Mouse (Mus musculus): ENCODE results near the gene Sipa1l1. TPM values are rescaled to one million over a fixed set of nuclear protein-coding genes. Genes with fewer than 3 reads are reported as not detected.

The Sipa1l1 gene
- total RNA-seq, 2 experiments from 2014 or later = 24.3 to 26.9 TPM

- no peak for DNase-seq
Observed at GRCm38 (mm10) chr12:82209753-82210152, 40.6 kb downstream of the Sipa1l1 start.

GRCm38 (mm10) chr12:82213056-82213455 is 43.9 kb downstream of the Sipa1l1 start:
- DNase-seq = no peak

- no peak for DNase-seq
Observed at GRCm38 (mm10) chr12:82214916-82215315, 45.8 kb downstream of the Sipa1l1 start.

- no peak for DNase-seq
Observed at GRCm38 (mm10) chr12:82216801-82217553, 47.9 kb downstream of the Sipa1l1 start.

- no peak for DNase-seq
Observed at GRCm38 (mm10) chr12:82218201-82218600, 49.1 kb downstream of the Sipa1l1 start.

- DNase-seq = no peak
Observed at GRCm38 (mm10) chr12:82220367-82221089, 51.4 kb downstream of the Sipa1l1 start.

- DNase-seq = no peak
Observed at GRCm38 (mm10) chr12:82223126-82223815, 54.2 kb downstream of the Sipa1l1 start.

GRCm38 (mm10) chr12:82224848-82225247 is 55.7 kb downstream of the Sipa1l1 start:
- DNase-seq = no peak

- DNase-seq = no peak
Observed at GRCm38 (mm10) chr12:82225278-82225677, 56.2 kb downstream of the Sipa1l1 start.

GRCm38 (mm10) chr12:82225751-82226228 is 56.7 kb downstream of the Sipa1l1 start:
- no peak for DNase-seq

GRCm38 (mm10) chr12:82226311-82227066 is 57.4 kb downstream of the Sipa1l1 start:
- no peak for DNase-seq

GRCm38 (mm10) chr12:82230127-82230526 is 61.0 kb downstream of the Sipa1l1 start:
- DNase-seq = no peak

GRCm38 (mm10) chr12:82231191-82231590 is 62.1 kb downstream of the Sipa1l1 start:
- no peak for DNase-seq

GRCm38 (mm10) chr12:82233177-82233576 is 64.1 kb downstream of the Sipa1l1 start:
- DNase-seq = no peak

GRCm38 (mm10) chr12:82234463-82235223 is 65.5 kb downstream of the Sipa1l1 start:
- DNase-seq = no peak

GRCm38 (mm10) chr12:82237095-82237494 is 68.0 kb downstream of the Sipa1l1 start:
- no peak for DNase-seq

- no peak for DNase-seq
Observed at GRCm38 (mm10) chr12:82237946-82238345, 68.8 kb downstream of the Sipa1l1 start.

GRCm38 (mm10) chr12:82240674-82241073 is 71.6 kb downstream of the Sipa1l1 start:
- no peak for DNase-seq

- no peak for DNase-seq
Observed at GRCm38 (mm10) chr12:82245219-82245618, 76.1 kb downstream of the Sipa1l1 start.

- DNase-seq = no peak
Observed at GRCm38 (mm10) chr12:82246422-82246821, 77.3 kb downstream of the Sipa1l1 start.
